Mouse (Mus musculus): Measurements from ENCODE around the gene Anln. TPM values are rescaled to one million over a fixed set of nuclear protein-coding genes. Genes with fewer than 3 reads are reported as not detected.

Anln gene
- total RNA-seq (2023), result 10 to 100 TPM; 52.6 to 54.7 TPM

DNA sequence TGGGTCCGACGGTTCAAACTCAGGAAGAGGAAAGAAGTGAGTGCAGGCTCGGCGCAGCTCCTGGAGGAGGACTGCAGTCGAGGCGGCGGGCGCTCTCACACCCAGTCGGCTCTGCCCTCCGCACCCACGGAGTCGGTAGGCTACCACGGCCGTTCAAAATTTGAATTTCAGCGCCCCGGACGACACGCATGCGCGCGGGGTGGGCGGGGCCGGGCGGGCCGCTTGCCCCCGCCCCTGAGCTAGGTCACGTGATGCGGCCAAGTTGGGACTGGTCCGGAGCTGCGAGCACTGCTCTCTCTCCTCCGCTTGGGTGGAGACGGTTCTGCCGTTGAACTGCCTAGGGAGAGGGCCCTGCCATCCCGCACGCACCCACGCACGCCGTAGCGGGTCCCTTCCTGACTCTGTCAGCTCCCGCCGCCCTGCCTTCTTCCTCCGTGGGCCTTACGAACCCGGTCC lies at the start of gene Anln:
Gene Anln (minus strand): TSS at position 168 of the 456 bp plus-strand sequence.

DNA sequence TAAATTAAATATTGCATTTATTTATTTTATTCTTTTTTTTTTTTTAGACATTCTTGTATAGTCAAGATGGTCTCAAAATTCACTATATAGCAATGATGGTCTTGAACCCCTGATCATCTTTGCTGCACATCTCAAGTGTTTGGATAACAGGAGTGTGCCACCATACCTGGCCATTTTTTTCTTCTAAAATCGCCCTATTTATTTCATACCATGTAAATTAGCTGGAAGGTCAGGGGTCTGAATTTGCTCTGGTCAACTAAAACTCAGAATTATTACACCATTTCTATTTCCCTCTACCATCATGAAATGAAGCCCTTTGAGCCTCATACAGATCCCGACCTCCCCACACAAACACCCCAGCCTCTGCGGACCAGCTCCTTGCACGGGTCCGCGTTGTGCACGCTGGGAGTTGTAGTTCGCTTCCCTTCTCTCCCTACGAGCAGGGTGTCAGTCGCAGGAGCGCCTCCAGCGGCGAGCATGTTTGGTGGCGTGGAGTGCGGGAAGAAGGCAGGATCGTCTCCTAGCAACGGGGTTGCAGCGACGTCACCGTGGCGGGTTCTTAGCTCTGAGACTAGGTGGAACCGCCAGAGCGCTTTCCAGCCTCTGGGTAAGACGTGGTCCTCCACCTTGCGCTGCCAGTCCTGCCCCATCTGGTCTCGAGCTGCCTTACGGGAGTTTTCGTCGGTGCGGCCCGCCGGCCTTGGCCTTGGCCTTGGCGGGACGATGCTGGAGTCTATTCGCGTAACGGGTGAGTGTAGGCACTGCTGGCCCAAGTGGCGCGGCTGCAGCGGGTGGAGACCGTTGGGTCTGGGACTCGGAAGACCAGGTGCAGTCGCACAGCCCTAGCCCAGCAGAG lies 22.2 kb upstream of the Anln start, which contains the start of gene 9530077C05Rik:
Gene 9530077C05Rik (plus strand): TSS at position 512 of the 856 bp plus-strand sequence.

GRCm38 (mm10) chr9:22307156-22307919 lies 81.7 kb downstream of the Anln start, which contains the start of gene Zfp810:
Zfp810 (minus strand) TSS chr9:22307648.

Other genes with a start within 250 kb of the Anln start
- 10 to 100 TPM; 15.4 to 16.0 TPM for gene Pigyl, start 232.3 kb downstream of the Anln start, total RNA-seq (2023)
- not detected for gene Zfp872, start 201.1 kb downstream of the Anln start, total RNA-seq (2023)
- gene Zfp809, start 163.5 kb downstream of the Anln start, total RNA-seq (2023), result 10 to 100 TPM; 12.4 to 17.5 TPM
- gene Zfp599, start 129.3 kb downstream of the Anln start, total RNA-seq (2023), result under 1 TPM; 0.26 to 0.40 TPM
- gene Zfp810, start 81.5 kb downstream of the Anln start, total RNA-seq (2023), result 1 to 10 TPM; 6.3 to 6.7 TPM
- gene 9530077C05Rik, start 22.3 kb upstream of the Anln start, total RNA-seq (2023), result 1 to 10 TPM; 5.1 to 6.5 TPM
- not detected for gene Gm17545, start 65.1 kb upstream of the Anln start, total RNA-seq (2023)
- 10 to 100 TPM; 47.1 to 51.9 TPM for gene Rp9, start 80.6 kb upstream of the Anln start, total RNA-seq (2023)
- 10 to 100 TPM; 15.0 to 18.0 TPM for gene Bbs9, start 86.5 kb upstream of the Anln start, total RNA-seq (2023)

All from neutrophil, adult 83 days (primary cell).